Mouse (Mus musculus) megakaryocyte, embryonic 14.5 days (primary cell): Measurements from ENCODE around the gene Lhx9. TPM values are rescaled to one million over a fixed set of nuclear protein-coding genes. Genes with fewer than 3 reads are reported as not detected.

Source experiments
- H3K27me3 ChIP-seq: replicated peaks from 2 replicates; pipeline ENCODE3; 2012; ENCODE audit warnings: inconsistent platforms
- H3K36me3 ChIP-seq: replicated peaks from 2 replicates; pipeline ENCODE3; 2012; ENCODE audit warnings: low read length, inconsistent platforms, mixed read lengths
- H3K4me1 ChIP-seq: 2 replicates; pipeline ENCODE4 v1.6.1; 2012; ENCODE audit warnings: inconsistent platforms
- H3K4me3 ChIP-seq: replicated peaks from 2 replicates; pipeline ENCODE3; 2012; ENCODE audit warnings: moderate library complexity, mild to moderate bottlenecking, inconsistent platforms
- H3K9me3 ChIP-seq: 2 replicates; pipeline ENCODE4 v1.6.1; 2012; ENCODE audit warnings: inconsistent platforms
- FLI1 ChIP-seq: IDR thresholded peaks from 2 replicates; pipeline ENCODE4 v1.6.1; 2012; ENCODE audit warnings: low read length, inconsistent platforms, mixed read lengths
- GATA1 ChIP-seq: IDR thresholded peaks from 3 replicates; pipeline ENCODE4 v1.6.1; 2012; ENCODE audit warnings: mixed read lengths, low read length, inconsistent platforms, borderline replicate concordance
- polyA plus RNA-seq: library from polyadenylated mRNA; stranded (reverse); fragments of >175 nt; gene quantifications from 2 replicates; pipeline ENCODE4 v1.2.3, GENCODE M21; 2012; ENCODE audit warnings: low replicate concordance; ENCODE audit not compliant: insufficient read depth

Lhx9 gene
- polyA plus RNA-seq, 1 experiment: not detected

GRCm38 (mm10) chr1:138801296-138801695 is 47.1 kb downstream of the Lhx9 start:
- TF ChIP-seq GATA1 (no peak), FLI1 (no peak)
- no peaks in the 10 kb centered on the region for H3K9me3 ChIP-seq
- no peaks in the 10 kb centered on the region for H3K36me3 ChIP-seq
- H3K4me3 ChIP-seq: no peak overlapping the region
- no peaks in the 10 kb centered on the region for H3K4me1 ChIP-seq
- H3K27me3 ChIP-seq: no peaks in the 10 kb centered on the region

- Histone ChIP-seq H3K9me3 (no peaks in the 10 kb centered on the region), H3K4me1 (no peaks in the 10 kb centered on the region), H3K36me3 (no peaks in the 10 kb centered on the region), H3K27me3 (no peaks in the 10 kb centered on the region), H3K4me3 (no peak overlapping the region)
- TF ChIP-seq GATA1 (no peak), FLI1 (no peak)
Measured at GRCm38 (mm10) chr1:138799692-138800314, 48.6 kb downstream of the Lhx9 start.

GRCm38 (mm10) chr1:138798110-138798509 is 50.3 kb downstream of the Lhx9 start:
- Histone ChIP-seq H3K27me3 (no peaks in the 10 kb centered on the region), H3K4me1 (no peaks in the 10 kb centered on the region), H3K36me3 (no peaks in the 10 kb centered on the region), H3K9me3 (no peaks in the 10 kb centered on the region), H3K4me3 (no peak overlapping the region)
- TF ChIP-seq GATA1: no peak
- no peak for TF ChIP-seq FLI1

GRCm38 (mm10) chr1:138785856-138786255 is 62.5 kb downstream of the Lhx9 start:
- H3K4me3 ChIP-seq: peak overlapping the region; percentile 51
- H3K36me3 ChIP-seq: no peaks in the 10 kb centered on the region
- no peaks in the 10 kb centered on the region for H3K4me1 ChIP-seq
- H3K27me3 ChIP-seq: peaks cover 2% of the 10 kb centered on the region
- H3K9me3 ChIP-seq: no peaks in the 10 kb centered on the region
- TF ChIP-seq GATA1 (no peak), FLI1 (no peak)

GRCm38 (mm10) chr1:138784019-138784418 is 64.4 kb downstream of the Lhx9 start:
- no peaks in the 10 kb centered on the region for H3K9me3 ChIP-seq
- no peaks in the 10 kb centered on the region for H3K4me1 ChIP-seq
- H3K4me3 ChIP-seq: no peak overlapping the region
- TF ChIP-seq GATA1 (no peak), FLI1 (no peak)
- H3K36me3 ChIP-seq: no peaks in the 10 kb centered on the region
- H3K27me3 ChIP-seq: peaks cover 2% of the 10 kb centered on the region

Other genes with a start within 250 kb of the Lhx9 start
- gene Nek7, start 228.4 kb downstream of the Lhx9 start, polyA plus RNA-seq: 1.7 and 2.9 TPM in 2 replicates
- gene 2310009B15Rik, start 8.3 kb upstream of the Lhx9 start, polyA plus RNA-seq: 30.1 and 54.8 TPM in 2 replicates
- 0.79 TPM in 1 of 2 replicates, not detected in the other for gene Dennd1b, start 114.9 kb upstream of the Lhx9 start, polyA plus RNA-seq